ENCODE assay signal across 8 mouse cellular contexts in the genomic region with DNA sequence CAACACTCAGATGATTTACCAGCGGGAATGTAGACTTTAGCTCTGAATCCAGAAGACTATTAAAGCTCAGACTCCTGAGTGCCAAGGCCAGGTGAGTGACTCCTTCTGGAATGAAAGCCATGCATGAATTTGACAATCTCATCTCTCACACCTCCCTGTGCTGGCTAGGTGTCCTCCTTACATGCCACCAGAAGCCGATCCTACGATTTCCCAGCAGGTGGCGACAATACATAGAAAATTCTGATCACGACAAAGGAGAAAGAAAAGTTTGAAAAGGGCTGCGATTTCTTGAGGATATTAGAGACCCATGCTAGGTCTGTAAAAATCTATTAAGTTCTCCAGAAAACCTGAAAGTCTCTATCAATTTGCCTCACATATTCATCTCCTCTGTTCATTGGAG.
DNase-seq lines count a peak whose midpoint lies in the region; ATAC-seq lines count a peak whose summit lies in the region.

No protein-coding gene starts in this region.

- DNase-seq in CD4-positive, CD25-positive, alpha-beta regulatory T cell, adult 2 months (ENCODE audit: low read depth, low spot score): peak; percentile 56
- DNase-seq in adrenal gland, postnatal 25 days: peak; percentile 57
- peak; percentile 65 for DNase-seq in fibroblast of lung, adult 2 months (ENCODE audit: low read depth)
- DNase-seq in hindbrain, embryonic 10.5 days (ENCODE audit: low spot score): peak; percentile 69
- peak; percentile 71 to 80 for DNase-seq in layer of hippocampus, postnatal 14 days (ENCODE audit: low spot score in 2 of 2)
- peak; percentile 43 to 74 for DNase-seq in lung, postnatal 4 days
- peak; percentile 37 to 49 for DNase-seq in right cerebral cortex, postnatal 36 days (ENCODE audit: low spot score in 2 of 2)

- no peak for ATAC-seq in CD4-positive, CD25-positive, alpha-beta regulatory T cell, adult 4 months

- no peak overlapping the region for H3K27ac ChIP-seq in hindbrain, embryonic 10.5 days

- 20% methylated on average over 6 of the region's 6 CpGs for WGBS in hindbrain, embryonic 10.5 days

- H3K36me3 ChIP-seq in hindbrain, embryonic 10.5 days: no peaks in the 10 kb centered on the region

- no peaks in the 10 kb centered on the region for H3K9me3 ChIP-seq in hindbrain, embryonic 10.5 days

- H3K27me3 ChIP-seq in hindbrain, embryonic 10.5 days (ENCODE audit: insufficient read depth, poor library complexity, severe bottlenecking): no peaks in the 10 kb centered on the region

- no peak overlapping the region for H3K4me3 ChIP-seq in hindbrain, embryonic 10.5 days

- peaks cover 7% of the 10 kb centered on the region; the same call in 1 of the 2 replicates for H3K4me1 ChIP-seq in hindbrain, embryonic 10.5 days (replicated peaks)
